Mouse (Mus musculus): ENCODE results near the gene Gtf2h4. TPM values are rescaled to one million over a fixed set of nuclear protein-coding genes. Genes with fewer than 3 reads are reported as not detected.

Gtf2h4 gene
- total and polyA plus RNA-seq, 2 experiments from 2014 or later: 18.0 to 24.2 TPM

- H3K27me3 ChIP-seq (ENCODE audit: control insufficient read depth, insufficient read depth, low read length): no peaks in the 10 kb centered on the region
- ATAC-seq (ENCODE audit: insufficient read depth, low read depth) (no peak), DNase-seq (ENCODE audit: low spot score) (no peak)
- 87% methylated on average over 3 of the region's 3 CpGs for WGBS
- no peak overlapping the region; the same call in 1 of the 2 replicates for H3K27ac ChIP-seq (ENCODE audit: low read depth)
- H3K9me3 ChIP-seq (replicated peaks; ENCODE audit: control insufficient read depth, low read length): no peaks in the 10 kb centered on the region
- H3K4me2 ChIP-seq (ENCODE audit: low read depth, low read length): no peak overlapping the region
- no peak overlapping the region for H3K9ac ChIP-seq (replicated peaks; ENCODE audit: low read depth, low read length)
- H3K4me3 ChIP-seq (ENCODE audit: low read depth, low read length): no peak overlapping the region
- H3K36me3 ChIP-seq (replicated peaks; ENCODE audit: control insufficient read depth, insufficient read depth, low read length): no peaks in the 10 kb centered on the region
- no peak for TF ChIP-seq CTCF (IDR thresholded peaks at IDR 0.05; ENCODE audit: low read depth)
- TF ChIP-seq EP300 (IDR thresholded peaks at IDR 0.05; ENCODE audit: low read depth): no peak
- peaks cover 17% of the 10 kb centered on the region; the same call in 1 of the 2 replicates for H3K4me1 ChIP-seq (ENCODE audit: control insufficient read depth, insufficient read depth)
Measured at GRCm38 (mm10) chr17:35716114-35716513, 42.6 kb upstream of the Gtf2h4 start.

- no peaks in the 10 kb centered on the region for H3K9me3 ChIP-seq (replicated peaks; ENCODE audit: control insufficient read depth, low read length)
- no peak overlapping the region for H3K4me2 ChIP-seq (ENCODE audit: low read depth, low read length)
- ATAC-seq (ENCODE audit: insufficient read depth, low read depth) (peak; percentile 89), DNase-seq (ENCODE audit: low spot score) (peak; percentile 82)
- no peak overlapping the region for H3K4me3 ChIP-seq (ENCODE audit: low read depth, low read length)
- H3K36me3 ChIP-seq (replicated peaks; ENCODE audit: control insufficient read depth, insufficient read depth, low read length): no peaks in the 10 kb centered on the region
- no peak overlapping the region for H3K9ac ChIP-seq (replicated peaks; ENCODE audit: low read depth, low read length)
- 19% methylated on average over 8 of the region's 8 CpGs for WGBS
- H3K27me3 ChIP-seq (ENCODE audit: control insufficient read depth, insufficient read depth, low read length): no peaks in the 10 kb centered on the region
- H3K4me1 ChIP-seq (ENCODE audit: control insufficient read depth, insufficient read depth): peaks cover 14% of the 10 kb centered on the region; the same call in 1 of the 2 replicates
- TF ChIP-seq EP300 (IDR thresholded peaks at IDR 0.05; ENCODE audit: low read depth) (peak; percentile 65; the same call in 1 of the 2 replicates), CTCF (IDR thresholded peaks at IDR 0.05; ENCODE audit: low read depth) (no peak)
- peak overlapping the region; percentile 82 for H3K27ac ChIP-seq (ENCODE audit: low read depth)
Measured at GRCm38 (mm10) chr17:35710705-35711347, 37.3 kb upstream of the Gtf2h4 start.

GRCm38 (mm10) chr17:35708611-35709010 lies 35.1 kb upstream of the Gtf2h4 start:
- no peaks in the 10 kb centered on the region for H3K9me3 ChIP-seq (replicated peaks; ENCODE audit: control insufficient read depth, low read length)
- peak overlapping the region; percentile 51 for H3K27ac ChIP-seq (ENCODE audit: low read depth)
- H3K4me2 ChIP-seq (ENCODE audit: low read depth, low read length): no peak overlapping the region
- H3K9ac ChIP-seq (replicated peaks; ENCODE audit: low read depth, low read length): no peak overlapping the region
- no peaks in the 10 kb centered on the region for H3K27me3 ChIP-seq (ENCODE audit: control insufficient read depth, insufficient read depth, low read length)
- no peaks in the 10 kb centered on the region for H3K36me3 ChIP-seq (replicated peaks; ENCODE audit: control insufficient read depth, insufficient read depth, low read length)
- ATAC-seq (ENCODE audit: insufficient read depth, low read depth): no peak
- no peak for TF ChIP-seq CTCF (IDR thresholded peaks at IDR 0.05; ENCODE audit: low read depth)
- TF ChIP-seq EP300 (IDR thresholded peaks at IDR 0.05; ENCODE audit: low read depth): no peak
- H3K4me1 ChIP-seq (ENCODE audit: control insufficient read depth, insufficient read depth): peaks cover 28% of the 10 kb centered on the region
- no peak overlapping the region for H3K4me3 ChIP-seq (ENCODE audit: low read depth, low read length)
- WGBS: 33% methylated on average over 2 of the region's 2 CpGs
- DNase-seq (ENCODE audit: low spot score): no peak

- Histone ChIP-seq H3K9ac (replicated peaks; ENCODE audit: low read depth, low read length) (no peak overlapping the region), H3K9me3 (replicated peaks; ENCODE audit: control insufficient read depth, low read length) (no peaks in the 10 kb centered on the region), H3K4me3 (ENCODE audit: low read depth, low read length) (no peak overlapping the region), H3K4me2 (ENCODE audit: low read depth, low read length) (no peak overlapping the region), H3K27me3 (ENCODE audit: control insufficient read depth, insufficient read depth, low read length) (no peaks in the 10 kb centered on the region), H3K27ac (ENCODE audit: low read depth) (no peak overlapping the region), H3K36me3 (replicated peaks; ENCODE audit: control insufficient read depth, insufficient read depth, low read length) (no peaks in the 10 kb centered on the region), H3K4me1 (ENCODE audit: control insufficient read depth, insufficient read depth) (peaks cover 28% of the 10 kb centered on the region)
- DNase-seq (ENCODE audit: low spot score): no peak
- no peak for ATAC-seq (ENCODE audit: insufficient read depth, low read depth)
- no peak for TF ChIP-seq CTCF (IDR thresholded peaks at IDR 0.05; ENCODE audit: low read depth)
- no peak for TF ChIP-seq EP300 (IDR thresholded peaks at IDR 0.05; ENCODE audit: low read depth)
- WGBS: 67% methylated on average over 7 of the region's 7 CpGs
Measured at GRCm38 (mm10) chr17:35707929-35708328, 34.4 kb upstream of the Gtf2h4 start.

- DNase-seq (ENCODE audit: low spot score): peak; percentile 51
- Histone ChIP-seq H3K9me3 (replicated peaks; ENCODE audit: control insufficient read depth, low read length) (no peaks in the 10 kb centered on the region), H3K4me2 (ENCODE audit: low read depth, low read length) (no peak overlapping the region), H3K36me3 (replicated peaks; ENCODE audit: control insufficient read depth, insufficient read depth, low read length) (no peaks in the 10 kb centered on the region), H3K4me3 (ENCODE audit: low read depth, low read length) (no peak overlapping the region), H3K9ac (replicated peaks; ENCODE audit: low read depth, low read length) (0 out of 2 replicates have a peak overlapping the region, but pooled peaks have one; percentile 7), H3K4me1 (ENCODE audit: control insufficient read depth, insufficient read depth) (peaks cover 33% of the 10 kb centered on the region), H3K27ac (ENCODE audit: low read depth) (peak overlapping the region; percentile 40; the same call in 1 of the 2 replicates), H3K27me3 (ENCODE audit: control insufficient read depth, insufficient read depth, low read length) (no peaks in the 10 kb centered on the region)
- WGBS: 10% methylated on average over 4 of the region's 4 CpGs
- no peak for TF ChIP-seq EP300 (IDR thresholded peaks at IDR 0.05; ENCODE audit: low read depth)
- peak; percentile 77 for TF ChIP-seq CTCF (IDR thresholded peaks at IDR 0.05; ENCODE audit: low read depth)
- no peak for ATAC-seq (ENCODE audit: insufficient read depth, low read depth)
Measured at GRCm38 (mm10) chr17:35705836-35706235, 32.3 kb upstream of the Gtf2h4 start.

All from heart, postnatal 0 days (tissue).